Mouse (Mus musculus) small intestine, adult 2 months (tissue): ENCODE results near the gene Ak5.

Source experiments
- CTCF ChIP-seq: fragments of 200-500 bp; IDR thresholded peaks from 2 replicates; pipeline ENCODE4 v1.5.1; 2012; ENCODE audit warnings: low read depth, mild to moderate bottlenecking, control low read depth, inconsistent platforms, low read length, moderate library complexity, mixed read lengths; ENCODE audit not compliant: insufficient replicate concordance, insufficient read length; ENCODE audit errors: extremely low read depth
- POLR2A ChIP-seq: fragments of 200-500 bp; IDR thresholded peaks from 2 replicates; pipeline ENCODE4 v1.6.1; 2012; ENCODE audit warnings: low read depth, mild to moderate bottlenecking, control low read depth, inconsistent platforms, low read length, moderate library complexity

- no peak for TF ChIP-seq CTCF
- TF ChIP-seq POLR2A, result no peak
Measured at GRCm38 (mm10) chr3:152554366-152554765, 113.8 kb downstream of the Ak5 start.
